Mouse (Mus musculus): Measurements from ENCODE around the gene Top2b.

Gene Top2b

GRCm38 (mm10) chr14:16427569-16427968 lies 62.6 kb downstream of the Top2b start:
- DNase-seq (ENCODE audit: low spot score), result no peak

- DNase-seq (ENCODE audit: low spot score), result no peak
Measured at GRCm38 (mm10) chr14:16431941-16432499, 67.0 kb downstream of the Top2b start.

DNA sequence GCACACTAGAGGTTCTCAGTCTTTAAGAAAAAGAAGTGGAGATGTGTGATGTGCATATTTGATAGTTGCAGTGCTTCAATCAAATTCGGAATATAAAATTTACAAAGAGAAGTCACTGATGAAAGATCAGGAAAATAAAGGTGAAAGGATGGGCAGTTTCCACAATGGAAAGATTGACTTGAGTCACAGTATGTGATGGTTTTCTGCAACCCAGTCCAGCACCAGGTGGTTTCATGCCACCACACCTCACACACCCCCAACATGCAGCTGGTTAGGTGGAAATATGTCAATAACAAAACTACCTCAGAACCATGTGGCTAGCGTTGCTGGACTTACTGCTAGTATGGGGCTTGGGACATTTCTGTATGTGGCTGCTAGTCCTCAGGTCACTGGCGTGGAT lies 67.6 kb downstream of the Top2b start:
- no peak for DNase-seq (ENCODE audit: low spot score)

DNA sequence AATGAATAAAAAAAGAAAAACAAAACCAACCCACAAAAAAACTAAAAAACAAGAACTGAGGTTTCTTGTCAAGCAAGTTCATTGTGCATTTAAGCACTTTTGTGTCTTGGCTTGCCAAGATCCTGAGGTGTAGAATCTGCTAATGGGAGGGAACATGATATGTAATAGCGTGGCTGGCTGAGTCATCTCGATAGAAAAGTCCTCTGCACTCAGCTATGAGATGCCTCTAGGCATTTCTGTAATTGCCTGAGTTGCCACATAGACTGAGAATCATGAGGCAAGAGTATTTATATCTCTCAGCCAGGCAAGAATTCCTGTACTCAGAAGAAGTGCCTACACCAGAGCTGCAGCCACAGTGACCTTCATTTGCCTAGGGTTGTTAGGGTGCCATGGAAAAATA lies 68.2 kb downstream of the Top2b start:
- no peak for DNase-seq (ENCODE audit: low spot score)

- peak; percentile 52 for DNase-seq (ENCODE audit: low spot score)
Measured at GRCm38 (mm10) chr14:16434396-16435171, 69.6 kb downstream of the Top2b start.

- no peak for DNase-seq (ENCODE audit: low spot score)
Measured at GRCm38 (mm10) chr14:16437386-16437785, 72.4 kb downstream of the Top2b start.

DNA sequence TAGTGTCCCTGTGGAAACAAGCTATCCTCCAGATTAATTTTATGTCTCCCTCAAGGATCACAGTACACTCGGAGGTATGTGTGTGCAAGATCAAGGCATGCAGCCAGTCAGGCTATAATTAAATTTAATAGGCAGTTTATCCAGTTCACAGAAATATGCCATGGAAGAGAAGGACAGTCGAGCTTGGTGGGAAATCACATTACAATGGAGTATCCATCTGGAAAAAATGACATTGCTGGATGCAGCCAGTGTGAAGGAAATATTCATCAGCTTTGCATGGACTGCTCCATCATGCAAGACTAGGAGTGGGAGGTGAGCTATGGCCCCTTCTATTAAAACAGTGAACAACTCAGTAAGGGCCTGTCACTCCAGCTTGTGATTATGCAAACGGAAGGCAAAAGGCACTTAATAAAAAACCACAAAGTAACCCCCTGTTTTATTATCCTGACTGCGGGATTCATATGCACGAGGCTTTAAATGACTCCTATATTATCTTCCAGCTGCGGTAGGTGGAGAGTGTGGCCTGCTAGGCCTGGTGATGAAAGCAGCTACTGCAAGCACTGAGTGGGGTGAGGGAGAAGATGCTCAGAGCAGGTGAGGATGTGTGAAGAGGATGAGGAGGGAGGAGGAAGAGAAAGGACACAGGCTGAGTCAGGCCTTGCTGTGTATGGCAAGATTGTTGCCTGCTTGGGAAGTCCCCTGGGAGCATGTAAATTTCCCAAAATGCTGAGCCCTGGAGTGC lies 74.6 kb downstream of the Top2b start:
- no peak for DNase-seq (ENCODE audit: low spot score)

DNA sequence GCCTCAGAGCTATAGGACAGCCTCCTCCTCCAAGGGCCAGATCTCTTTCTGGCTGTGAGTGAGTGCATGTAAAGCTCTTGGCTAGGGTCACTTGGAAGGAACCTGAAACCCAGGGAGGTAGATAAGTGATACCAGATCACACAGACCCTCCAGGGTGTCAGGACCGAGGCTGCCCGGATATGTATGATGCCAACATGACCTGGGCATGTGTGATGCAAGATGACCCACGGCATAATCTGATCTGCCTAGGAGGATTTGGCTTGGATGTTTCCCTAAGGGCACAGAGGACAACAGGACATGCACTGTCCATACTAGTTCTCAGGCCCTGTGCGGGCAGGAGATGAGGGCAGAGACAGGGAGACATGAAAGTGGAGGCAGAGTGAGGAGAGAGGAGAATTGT lies 79.9 kb downstream of the Top2b start:
- no peak for DNase-seq (ENCODE audit: low spot score)

DNA sequence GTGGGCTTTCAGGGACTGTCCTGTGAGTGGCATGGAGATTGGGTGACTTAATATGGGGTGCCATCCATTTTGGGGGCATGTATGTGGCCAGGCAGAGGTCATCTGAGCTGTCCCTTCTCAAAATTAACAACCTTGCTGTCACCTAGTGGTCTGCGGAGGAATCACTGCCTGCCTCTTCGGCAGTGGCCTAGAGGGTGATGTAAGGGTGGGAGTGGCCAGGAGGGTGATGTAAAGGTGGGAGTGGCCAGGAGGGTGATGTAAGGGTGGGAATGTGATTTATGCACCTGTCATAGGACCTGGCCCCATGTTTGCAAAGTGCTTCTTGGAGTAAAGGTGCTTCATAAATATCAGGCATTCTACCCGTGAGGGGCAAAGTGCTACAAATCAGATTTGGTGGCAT lies 82.6 kb downstream of the Top2b start:
- DNase-seq (ENCODE audit: low spot score), result no peak

DNA sequence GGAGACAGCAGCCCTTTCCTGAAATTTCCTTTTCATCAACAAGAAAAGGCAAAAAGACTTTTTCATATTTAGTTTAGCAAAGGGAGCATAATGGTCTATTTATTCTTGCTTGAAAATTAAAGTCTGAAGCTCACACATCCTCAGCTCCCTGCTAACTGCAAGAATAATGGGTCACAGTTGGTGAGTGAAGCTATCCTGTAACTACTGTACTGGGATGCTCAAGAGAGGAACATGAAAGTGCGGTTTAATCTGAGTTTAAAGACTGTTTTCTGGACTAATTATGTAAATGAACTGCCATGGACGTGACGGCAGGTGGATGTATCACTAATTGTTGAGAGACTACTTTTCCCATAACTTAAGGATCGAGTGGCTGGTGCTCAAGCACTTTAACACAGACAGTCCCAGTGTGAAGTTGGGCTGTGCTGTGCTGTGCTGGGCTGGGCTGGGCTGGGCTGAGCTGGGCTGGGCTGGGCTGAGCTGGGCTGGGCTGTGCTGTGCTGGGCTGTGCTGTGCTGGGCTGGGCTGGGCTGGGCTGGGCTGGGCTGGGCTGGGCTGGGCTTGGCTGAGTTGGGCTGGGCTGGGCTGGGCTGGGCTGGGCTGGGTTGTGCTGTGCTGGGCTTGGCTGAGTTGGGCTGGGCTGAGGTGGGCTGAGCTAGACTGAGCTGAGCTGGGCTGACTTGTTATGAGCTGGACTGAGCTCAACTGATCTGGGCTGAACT lies 83.4 kb downstream of the Top2b start:
- no peak for DNase-seq (ENCODE audit: low spot score)

- no peak for DNase-seq (ENCODE audit: low spot score)
Measured at GRCm38 (mm10) chr14:16478606-16479323, 113.8 kb downstream of the Top2b start.

DNA sequence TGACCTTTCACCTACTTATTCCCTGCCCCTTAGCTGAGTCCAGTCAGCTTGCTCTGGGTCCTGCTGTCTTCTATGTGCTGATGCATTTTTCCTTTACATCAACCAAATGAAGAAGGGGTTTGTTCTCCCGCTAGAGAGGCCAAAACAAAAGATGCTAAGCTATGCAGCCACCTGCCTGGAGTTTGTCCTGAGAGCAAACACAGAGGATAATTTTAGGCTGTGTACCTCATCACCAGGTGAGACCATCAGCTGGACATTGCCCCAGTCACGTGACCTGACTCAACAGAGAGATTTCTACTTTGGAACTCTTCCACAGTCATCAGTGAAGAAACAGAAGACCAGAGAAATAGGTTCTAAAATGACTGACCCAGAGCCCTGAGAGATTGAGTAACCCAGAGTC lies 114.5 kb downstream of the Top2b start:
- DNase-seq (ENCODE audit: low spot score), result no peak

GRCm38 (mm10) chr14:16480621-16481020 lies 115.6 kb downstream of the Top2b start:
- no peak for DNase-seq (ENCODE audit: low spot score)

DNA sequence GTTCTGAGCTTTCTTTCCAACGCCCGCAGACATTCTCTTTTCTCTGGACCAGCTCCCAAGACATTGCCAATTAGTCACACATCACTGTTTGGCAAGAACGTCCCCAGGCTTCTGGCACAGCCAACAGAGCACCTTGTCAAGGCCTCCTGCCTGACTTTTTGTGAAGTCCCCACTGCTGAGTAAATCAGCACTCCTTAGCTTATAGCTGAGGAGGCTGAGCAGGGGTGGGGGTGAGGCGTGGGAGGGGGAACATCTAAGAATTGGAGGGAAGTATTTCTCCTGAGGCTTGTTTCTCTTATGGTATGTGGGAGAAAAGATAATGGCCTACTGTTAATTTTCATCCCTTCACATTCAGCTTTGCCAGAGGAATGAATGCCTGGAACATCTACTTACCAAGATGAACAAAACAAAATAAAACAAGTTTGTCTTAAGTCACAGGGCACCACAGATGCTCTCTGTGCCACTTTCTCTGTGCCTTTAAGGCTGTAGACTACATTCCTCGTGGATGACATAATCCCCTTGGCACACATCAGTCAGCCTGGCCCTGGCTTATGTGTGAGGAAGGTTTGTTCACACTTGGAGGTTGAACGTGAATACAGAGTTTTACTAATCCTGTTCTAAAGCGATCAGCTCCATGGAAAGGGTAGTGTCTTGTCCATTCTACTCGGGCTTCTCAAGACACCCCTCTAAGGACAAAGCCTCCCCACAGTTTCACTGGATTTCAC lies 118.8 kb downstream of the Top2b start:
- DNase-seq (ENCODE audit: low spot score), result no peak
